Mouse (Mus musculus): ENCODE results near the gene Slc16a10.

DNA sequence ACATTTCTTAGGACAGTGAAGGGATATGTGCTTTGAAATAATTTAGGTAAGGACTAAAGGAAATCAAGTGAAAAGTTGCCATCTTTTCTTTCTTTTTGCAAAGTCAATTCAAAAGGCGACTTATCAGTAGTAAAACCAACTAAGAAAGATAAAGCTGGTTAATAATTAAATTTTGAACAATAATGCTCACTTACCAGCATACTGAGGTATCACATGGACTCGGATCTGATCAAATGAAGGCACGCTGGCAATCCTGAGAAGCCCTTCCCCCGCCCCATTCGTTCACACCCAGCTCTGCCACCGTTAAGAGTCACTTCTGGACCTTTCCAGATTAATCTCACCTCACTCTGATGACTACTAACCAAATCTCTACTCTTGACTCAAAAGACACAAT lies 64.1 kb downstream of the Slc16a10 start:
- TF ChIP-seq EP300 (IDR thresholded peaks at IDR 0.05; ENCODE audit: low read length) = no peak
- no peak for TF ChIP-seq POLR2A (IDR thresholded peaks at IDR 0.05; ENCODE audit: low read depth, low read length)
- TF ChIP-seq SIN3A (IDR thresholded peaks at IDR 0.05; ENCODE audit: low read length) = no peak
- TF ChIP-seq USF1 (IDR thresholded peaks at IDR 0.05; ENCODE audit: low read depth, low read length) = no peak
- no peak for TF ChIP-seq ZNF384 (IDR thresholded peaks at IDR 0.05; ENCODE audit: low read depth, low read length)
- TF ChIP-seq NRF1 (IDR thresholded peaks at IDR 0.05; ENCODE audit: low read depth, low read length) = no peak
- no peak for TF ChIP-seq CTCF (conservative IDR thresholded peaks at IDR 0.05 in 1 of 2, IDR thresholded peaks at IDR 0.05 in 1 of 2; ENCODE audit: low read depth in 2 of 2, low read length in 2 of 2)
- no peak for TF ChIP-seq TCF12 (IDR thresholded peaks at IDR 0.05; ENCODE audit: low read depth, low read length)
- no peak for TF ChIP-seq USF2 (conservative IDR thresholded peaks at IDR 0.05; ENCODE audit: low read depth, low read length)
- TF ChIP-seq RAD21 (IDR thresholded peaks at IDR 0.05; ENCODE audit: low read depth, low read length) = no peak

All from CH12.LX (cell line).